Mouse (Mus musculus) hindbrain, embryonic 13.5 days (tissue): ENCODE results near the gene Dnajc2. TPM values are rescaled to one million over a fixed set of nuclear protein-coding genes. Genes with fewer than 3 reads are reported as not detected.

Experiments
- ATAC-seq: fragments of 200-750 bp; cut with Nextera tagmentation; 2 replicates; pipeline ENCODE4 v1.8.0; 2017; ENCODE audit warnings: moderate TSS enrichment; ENCODE audit not compliant: low FRiP score
- H3K27ac ChIP-seq: fragments of 300-500 bp; sonication (generic); 2 replicates; pipeline ENCODE4 v1.5.1; 2015; ENCODE audit warnings: inconsistent platforms, mild to moderate bottlenecking, moderate library complexity
- H3K27me3 ChIP-seq: fragments of 300-500 bp; sonication (generic); 2 replicates; pipeline ENCODE4 v1.6.1; 2015; ENCODE audit warnings: mild to moderate bottlenecking, inconsistent platforms
- H3K36me3 ChIP-seq: fragments of 300-500 bp; sonication (generic); 2 replicates; pipeline ENCODE4 v1.6.1; 2015; ENCODE audit warnings: mild to moderate bottlenecking, inconsistent platforms
- H3K4me1 ChIP-seq: fragments of 300-500 bp; sonication (generic); replicated peaks from 2 replicates; pipeline ENCODE4 v1.6.1; 2015; ENCODE audit warnings: inconsistent platforms
- H3K4me2 ChIP-seq: fragments of 300-500 bp; sonication (generic); 2 replicates; pipeline ENCODE4 v1.6.1; 2015; ENCODE audit warnings: inconsistent platforms, mild to moderate bottlenecking, moderate library complexity
- H3K4me3 ChIP-seq: fragments of 300-500 bp; sonication (generic); 2 replicates; pipeline ENCODE4 v1.5.1; 2015; ENCODE audit warnings: mild to moderate bottlenecking, inconsistent platforms
- H3K9ac ChIP-seq: fragments of 300-500 bp; sonication (generic); 2 replicates; pipeline ENCODE4 v1.6.1; 2015; ENCODE audit warnings: mild to moderate bottlenecking, inconsistent platforms
- H3K9me3 ChIP-seq: fragments of 300-500 bp; sonication (generic); 2 replicates; pipeline ENCODE4 v1.6.1; 2016; ENCODE audit warnings: inconsistent platforms
- WGBS: fragments of 180-500 bp; shearing (Covaris S2); methylation state at CpG from one replicate; pipeline ENCODE4 v1.1.7; 2015; 5-methylcytosine and 5-hydroxymethylcytosine counted together
- polyA plus RNA-seq: library from polyadenylated mRNA; unstranded; fragments of >200 nt; fragmentation: Nextera tagmentation; extraction: Ambion mirVana; gene quantifications from 2 replicates; pipeline ENCODE4 v1.2.1, GENCODE M21; 2015

Gene Dnajc2
- polyA plus RNA-seq, 1 experiment from 2014 or later, result 74.0 TPM

DNA sequence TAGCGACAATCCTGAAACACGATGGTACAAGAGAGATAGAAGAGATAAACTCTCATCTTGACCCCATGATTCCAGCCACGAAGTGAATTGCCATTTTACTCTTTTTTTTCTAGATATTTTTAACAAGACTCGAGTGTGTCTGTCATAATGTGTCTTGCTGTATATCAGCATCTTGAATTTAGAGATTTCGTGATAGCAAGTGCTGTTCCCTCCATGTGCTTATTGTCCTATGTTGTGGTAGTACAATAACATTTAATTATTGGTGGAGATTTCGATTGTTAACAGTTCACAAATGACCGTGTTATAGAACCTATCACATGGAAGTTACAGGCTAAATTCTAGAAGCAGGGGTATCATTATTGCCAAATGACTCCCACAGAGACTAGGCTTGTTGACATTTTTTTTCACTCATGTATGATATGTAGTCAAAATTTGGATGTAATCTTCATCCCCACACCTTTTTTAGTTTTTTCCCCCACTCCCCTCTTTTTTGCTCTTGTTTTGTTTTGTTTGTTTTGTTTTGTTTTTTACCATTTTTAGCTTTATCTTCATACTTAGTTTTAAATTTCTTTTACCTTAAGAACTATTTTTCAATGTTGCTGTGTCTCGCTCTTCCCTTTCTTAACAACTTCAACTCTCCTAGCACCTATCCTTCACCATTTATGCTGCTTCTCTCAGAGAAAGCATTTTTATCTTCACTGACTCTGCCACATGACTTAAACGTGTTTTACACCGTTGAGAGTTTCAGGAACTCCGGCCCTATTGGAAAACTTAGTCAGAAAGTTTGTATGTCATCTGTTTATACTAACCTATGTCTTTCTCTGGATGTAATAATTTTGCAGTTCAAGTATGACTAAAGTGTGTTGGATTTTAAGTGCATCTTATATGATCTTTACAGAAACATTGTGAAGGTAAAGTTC lies 2.4 kb upstream of the Dnajc2 start:
- ATAC-seq, result no peak
- H3K4me3 ChIP-seq, result peak overlapping the region; percentile 93
- no peaks in the 10 kb centered on the region for H3K9me3 ChIP-seq
- H3K27me3 ChIP-seq, result no peaks in the 10 kb centered on the region
- H3K27ac ChIP-seq, result no peak overlapping the region
- peaks cover 37% of the 10 kb centered on the region for H3K4me1 ChIP-seq
- peak overlapping the region; percentile 70 for H3K4me2 ChIP-seq
- H3K36me3 ChIP-seq, result peaks cover 12% of the 10 kb centered on the region
- WGBS, result 41% methylated on average over 11 of the region's 11 CpGs
- peak overlapping the region; percentile 93 for H3K9ac ChIP-seq

GRCm38 (mm10) chr5:21786258-21787185 lies 1.5 kb upstream of the Dnajc2 start:
- peaks cover 37% of the 10 kb centered on the region for H3K4me1 ChIP-seq
- peak; percentile 81 for ATAC-seq
- peak overlapping the region; percentile 93 for H3K9ac ChIP-seq
- H3K9me3 ChIP-seq, result no peaks in the 10 kb centered on the region
- H3K4me2 ChIP-seq, result peak overlapping the region; percentile 70
- H3K36me3 ChIP-seq, result peaks cover 14% of the 10 kb centered on the region
- WGBS, result 3% methylated on average over 49 of the region's 51 CpGs
- H3K27me3 ChIP-seq, result no peaks in the 10 kb centered on the region
- H3K27ac ChIP-seq, result peak overlapping the region; percentile 90
- peak overlapping the region; percentile 93 for H3K4me3 ChIP-seq

DNA sequence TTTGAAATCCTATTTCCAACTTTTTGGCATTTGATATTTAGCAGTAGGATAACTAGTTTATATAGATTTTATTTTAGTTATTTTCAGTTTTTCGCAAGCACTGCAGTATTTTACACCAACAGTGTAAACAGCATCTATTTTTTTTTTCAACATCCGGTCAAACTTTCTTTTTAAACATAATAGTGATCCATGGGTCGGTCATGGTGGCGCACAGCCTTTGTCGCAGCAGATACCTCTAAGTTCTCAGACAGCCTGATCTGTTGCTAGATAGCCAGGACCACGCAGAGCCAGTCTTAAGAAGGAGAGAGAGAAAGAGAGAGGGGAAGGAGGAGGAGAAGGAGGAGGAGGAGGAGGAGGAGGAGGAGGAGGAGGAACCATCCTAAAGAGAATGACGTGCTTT lies 725 bp upstream of the Dnajc2 start:
- peaks cover 21% of the 10 kb centered on the region for H3K36me3 ChIP-seq
- no peak for ATAC-seq
- peaks cover 37% of the 10 kb centered on the region for H3K4me1 ChIP-seq
- peak overlapping the region; percentile 70 for H3K4me2 ChIP-seq
- 84% methylated on average over 6 of the region's 7 CpGs for WGBS
- H3K27ac ChIP-seq, result no peak overlapping the region
- H3K27me3 ChIP-seq, result no peaks in the 10 kb centered on the region
- no peaks in the 10 kb centered on the region for H3K9me3 ChIP-seq
- H3K4me3 ChIP-seq, result no peak overlapping the region
- H3K9ac ChIP-seq, result no peak overlapping the region

DNA sequence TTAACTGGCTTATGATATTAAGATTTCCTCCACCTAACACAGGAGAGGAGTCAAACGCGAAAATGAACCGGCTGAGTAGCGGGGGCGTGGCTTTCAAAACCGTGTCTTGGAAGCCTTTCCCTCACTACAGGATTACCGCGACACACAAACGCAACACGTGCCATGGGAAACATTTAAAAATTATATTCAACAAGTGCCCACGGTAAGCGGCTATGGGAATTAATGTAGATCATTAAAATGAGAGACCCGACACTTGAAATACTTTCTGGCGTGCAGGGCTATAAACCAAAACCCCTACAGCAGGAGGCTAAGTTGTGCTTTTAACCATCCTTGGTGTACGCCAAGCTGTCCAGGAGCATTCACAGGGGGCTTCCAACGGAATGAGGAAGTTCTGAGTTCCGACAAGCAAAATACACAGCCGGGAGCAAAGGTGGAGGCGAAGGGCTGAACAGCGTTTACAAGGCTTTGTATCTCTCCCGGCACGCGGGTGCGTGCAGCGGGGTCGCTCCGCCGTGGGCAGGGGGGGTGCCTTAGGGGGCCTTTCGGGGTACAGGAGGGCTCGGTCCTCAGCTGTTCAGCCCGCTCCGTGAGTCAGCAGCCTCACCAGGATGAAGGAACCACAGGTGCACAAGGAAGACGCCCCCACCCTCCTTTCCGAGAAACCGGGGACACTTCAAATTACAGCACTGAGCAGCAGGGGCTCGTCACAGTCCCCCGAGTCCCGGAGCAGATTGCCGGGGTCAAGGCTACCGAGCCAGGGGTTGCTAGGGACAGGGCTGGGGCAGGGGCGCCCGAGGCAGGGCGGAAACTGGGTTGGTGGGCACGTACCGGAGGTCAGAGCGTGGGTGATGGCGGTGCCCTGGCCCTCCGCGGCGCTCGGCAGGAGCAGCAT lies 644 bp downstream of the Dnajc2 start:
- H3K4me1 ChIP-seq, result peaks cover 28% of the 10 kb centered on the region
- H3K4me3 ChIP-seq, result peak overlapping the region; percentile 94
- WGBS, result 1% methylated on average over 50 of the region's 51 CpGs
- H3K27ac ChIP-seq, result peak overlapping the region; percentile 84
- H3K4me2 ChIP-seq, result peak overlapping the region; percentile 97
- H3K9me3 ChIP-seq, result no peaks in the 10 kb centered on the region
- no peaks in the 10 kb centered on the region for H3K27me3 ChIP-seq
- H3K36me3 ChIP-seq, result peaks cover 35% of the 10 kb centered on the region
- peak; percentile 85 for ATAC-seq
- peak overlapping the region; percentile 87 for H3K9ac ChIP-seq

- no peak overlapping the region for H3K4me2 ChIP-seq
- H3K9me3 ChIP-seq, result no peaks in the 10 kb centered on the region
- ATAC-seq, result no peak
- no peaks in the 10 kb centered on the region for H3K4me1 ChIP-seq
- H3K27ac ChIP-seq, result no peak overlapping the region
- peaks cover 76% of the 10 kb centered on the region for H3K36me3 ChIP-seq
- no peak overlapping the region for H3K4me3 ChIP-seq
- WGBS, result 95% methylated on average over 6 of the region's 6 CpGs
- no peaks in the 10 kb centered on the region for H3K27me3 ChIP-seq
- H3K9ac ChIP-seq, result no peak overlapping the region
These were observed 8.6 kb downstream of the Dnajc2 start for GRCm38 (mm10) chr5:21776491-21776890.

- ATAC-seq, result no peak
- WGBS, result 94% methylated on average over 6 of the region's 6 CpGs
- Histone ChIP-seq H3K27ac (no peak overlapping the region), H3K27me3 (no peaks in the 10 kb centered on the region), H3K9me3 (no peaks in the 10 kb centered on the region), H3K36me3 (peaks cover 70% of the 10 kb centered on the region), H3K4me1 (no peaks in the 10 kb centered on the region), H3K4me3 (no peak overlapping the region), H3K4me2 (no peak overlapping the region), H3K9ac (no peak overlapping the region)
These were observed 15.2 kb downstream of the Dnajc2 start for GRCm38 (mm10) chr5:21769841-21770240.

DNA sequence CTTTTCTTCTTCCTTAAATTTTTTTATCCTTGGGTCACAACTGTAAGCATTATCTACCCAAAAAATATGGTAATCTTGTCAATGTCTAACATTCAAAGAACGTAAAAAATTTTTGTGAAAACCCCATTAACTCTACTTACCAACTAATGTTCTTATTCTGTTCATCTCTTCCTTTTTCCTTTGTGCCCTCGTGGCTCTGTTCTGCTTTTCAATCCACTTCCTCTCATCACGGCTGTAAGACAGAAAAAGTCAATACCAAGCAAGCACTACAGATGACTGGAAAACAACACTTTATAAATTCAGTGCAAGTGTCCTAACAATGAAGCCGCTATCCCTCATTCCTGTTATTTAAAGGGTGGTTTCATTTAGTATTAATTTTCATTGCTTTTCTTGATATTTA lies 16.5 kb downstream of the Dnajc2 start:
- Histone ChIP-seq H3K27ac (no peak overlapping the region), H3K4me3 (no peak overlapping the region), H3K4me1 (no peaks in the 10 kb centered on the region), H3K9me3 (no peaks in the 10 kb centered on the region), H3K27me3 (no peaks in the 10 kb centered on the region), H3K4me2 (no peak overlapping the region), H3K36me3 (peaks cover 70% of the 10 kb centered on the region), H3K9ac (no peak overlapping the region)
- 95% methylated on average over 4 of the region's 4 CpGs for WGBS
- no peak for ATAC-seq

- no peak for ATAC-seq
- H3K27me3 ChIP-seq, result no peaks in the 10 kb centered on the region
- H3K9me3 ChIP-seq, result no peaks in the 10 kb centered on the region
- H3K4me1 ChIP-seq, result no peaks in the 10 kb centered on the region
- 95% methylated on average over 8 of the region's 8 CpGs for WGBS
- H3K4me3 ChIP-seq, result no peak overlapping the region
- no peak overlapping the region for H3K27ac ChIP-seq
- H3K36me3 ChIP-seq, result peaks cover 98% of the 10 kb centered on the region
- H3K9ac ChIP-seq, result no peak overlapping the region
- H3K4me2 ChIP-seq, result no peak overlapping the region
These were observed 39.1 kb downstream of the Dnajc2 start for GRCm38 (mm10) chr5:21745966-21746365.

DNA sequence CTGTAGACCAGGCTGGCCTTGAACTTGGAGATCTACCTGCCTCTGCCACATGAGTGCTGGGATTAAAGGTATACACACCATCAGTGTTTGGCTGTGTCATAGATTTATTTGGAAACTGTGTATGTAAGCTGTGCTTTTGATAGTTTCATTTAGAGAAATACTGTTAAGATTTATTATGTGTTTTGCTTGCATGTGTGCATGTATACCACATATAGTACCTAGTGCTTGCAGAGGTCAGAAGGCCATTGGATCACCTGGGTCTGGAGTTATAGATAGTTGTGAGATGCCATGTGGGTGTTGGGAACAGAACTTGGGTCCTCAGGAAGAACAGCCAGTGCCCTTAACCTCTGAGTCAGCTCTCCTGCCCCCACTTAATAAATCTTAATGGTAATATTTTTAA lies 40.4 kb downstream of the Dnajc2 start:
- Histone ChIP-seq H3K36me3 (peaks cover 96% of the 10 kb centered on the region), H3K9ac (no peak overlapping the region), H3K9me3 (no peaks in the 10 kb centered on the region), H3K4me1 (no peaks in the 10 kb centered on the region), H3K4me2 (no peak overlapping the region), H3K27me3 (no peaks in the 10 kb centered on the region), H3K27ac (no peak overlapping the region), H3K4me3 (no peak overlapping the region)
- ATAC-seq, result no peak

DNA sequence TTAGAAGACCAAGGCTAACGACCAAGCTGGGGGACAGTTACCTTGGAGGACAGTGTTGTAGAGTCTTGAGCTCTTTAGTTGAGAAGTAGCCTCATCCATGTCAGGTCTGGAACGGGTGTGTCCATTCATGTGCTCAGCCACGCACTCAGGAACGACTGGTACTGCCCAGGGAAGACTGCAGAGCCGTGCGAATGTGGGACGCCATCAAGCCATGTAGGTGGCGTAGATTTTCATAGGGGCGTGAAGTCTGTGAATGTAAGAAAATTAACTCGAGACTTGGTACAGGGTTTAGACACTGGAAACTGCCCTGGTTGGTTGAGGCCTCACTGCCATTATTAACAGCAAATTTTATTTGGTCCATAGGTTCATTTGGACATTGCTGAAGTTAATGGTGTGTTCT lies 41.4 kb downstream of the Dnajc2 start:
- H3K27me3 ChIP-seq, result no peaks in the 10 kb centered on the region
- no peak overlapping the region for H3K9ac ChIP-seq
- peaks cover 93% of the 10 kb centered on the region for H3K36me3 ChIP-seq
- WGBS, result 96% methylated on average over 10 of the region's 10 CpGs
- no peaks in the 10 kb centered on the region for H3K9me3 ChIP-seq
- H3K4me3 ChIP-seq, result no peak overlapping the region
- ATAC-seq, result no peak
- H3K4me1 ChIP-seq, result peaks cover 2% of the 10 kb centered on the region
- H3K27ac ChIP-seq, result no peak overlapping the region
- no peak overlapping the region for H3K4me2 ChIP-seq

DNA sequence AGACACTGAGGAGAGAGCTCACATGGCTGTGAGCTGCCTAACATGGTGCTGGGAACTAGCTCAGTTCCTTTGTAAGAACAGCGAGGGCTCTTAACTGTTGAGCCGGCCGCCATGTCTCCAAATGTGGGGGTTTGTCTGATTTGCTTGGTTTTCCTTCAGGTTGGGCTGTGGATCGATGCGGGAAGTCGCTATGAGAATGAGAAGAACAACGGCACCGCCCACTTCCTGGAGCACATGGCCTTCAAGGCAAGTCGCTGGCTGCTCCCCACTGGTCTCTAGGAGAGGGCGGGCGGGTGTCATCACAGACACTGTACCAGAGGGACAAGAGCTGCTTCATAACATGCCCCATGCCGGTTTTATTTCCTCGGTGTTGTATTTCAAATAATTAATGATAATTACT lies 45.2 kb downstream of the Dnajc2 start:
- Histone ChIP-seq H3K27me3 (no peaks in the 10 kb centered on the region), H3K27ac (no peak overlapping the region), H3K36me3 (peaks cover 56% of the 10 kb centered on the region), H3K9me3 (no peaks in the 10 kb centered on the region), H3K4me3 (no peak overlapping the region), H3K9ac (no peak overlapping the region), H3K4me1 (peaks cover 16% of the 10 kb centered on the region), H3K4me2 (no peak overlapping the region)
- WGBS, result 93% methylated on average over 13 of the region's 13 CpGs
- no peak for ATAC-seq

DNA sequence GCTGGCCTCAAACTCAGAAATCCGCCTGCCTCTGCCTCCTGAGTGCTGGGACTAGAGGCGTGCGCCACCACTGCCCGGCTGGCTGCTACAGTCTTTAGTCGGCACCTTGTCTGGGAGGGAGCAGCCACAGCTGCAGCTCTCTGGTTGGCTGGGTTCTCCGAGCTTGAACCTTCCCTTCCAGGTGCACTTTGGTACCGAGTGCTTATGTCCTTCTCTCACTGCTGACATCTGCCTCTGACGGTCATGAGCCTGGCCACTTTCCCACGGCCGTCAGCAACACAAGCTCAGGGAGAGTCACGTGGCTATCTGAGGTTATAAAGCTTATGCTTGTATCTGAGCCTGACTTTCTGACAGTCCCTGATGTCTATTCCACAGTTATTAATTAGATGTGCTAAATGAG lies 45.9 kb downstream of the Dnajc2 start:
- WGBS, result 93% methylated on average over 11 of the region's 11 CpGs
- ATAC-seq, result no peak

More for the DNA sequence above, 45.9 kb downstream of the Dnajc2 start:
- Histone ChIP-seq H3K4me1 (peaks cover 17% of the 10 kb centered on the region), H3K9ac (no peak overlapping the region), H3K4me2 (no peak overlapping the region), H3K27me3 (no peaks in the 10 kb centered on the region), H3K4me3 (no peak overlapping the region), H3K36me3 (peaks cover 49% of the 10 kb centered on the region), H3K9me3 (no peaks in the 10 kb centered on the region), H3K27ac (no peak overlapping the region)
